Mouse (Mus musculus) heart, adult 2 months (tissue): ENCODE measurements around the gene Irf4. TPM values are rescaled to one million over a fixed set of nuclear protein-coding genes. Genes with fewer than 3 reads are reported as not detected.

Experiments
- DNase-seq, 2 experiments: peaks; one replicate each; pipeline ENCODE4 v3.0.0; 2021
- H3K27ac ChIP-seq: fragments of 200-600 bp; 2 replicates; pipeline ENCODE4 v1.8.1; 2022
- H3K27me3 ChIP-seq: fragments of 200-500 bp; 2 replicates; pipeline ENCODE4 v1.6.1; 2012; ENCODE audit warnings: mild to moderate bottlenecking, low read length, inconsistent platforms, mixed read lengths; ENCODE audit not compliant: control insufficient read depth, insufficient read depth
- H3K36me3 ChIP-seq: fragments of 200-500 bp; 2 replicates; pipeline ENCODE4 v1.6.1; 2012; ENCODE audit warnings: low read length, inconsistent platforms; ENCODE audit not compliant: control insufficient read depth, insufficient read depth
- H3K4me1 ChIP-seq: fragments of 200-500 bp; 2 replicates; pipeline ENCODE4 v1.6.1; 2011; ENCODE audit warnings: low read length; ENCODE audit not compliant: control insufficient read depth, insufficient read depth
- H3K4me3 ChIP-seq: fragments of 200-600 bp; 2 replicates; pipeline ENCODE4 v1.8.1; 2022
- H3K79me2 ChIP-seq: fragments of 200-500 bp; replicated peaks from 2 replicates; pipeline ENCODE4 v1.6.1; 2012; ENCODE audit warnings: mild to moderate bottlenecking, inconsistent platforms, low read length, moderate library complexity, mixed read lengths; ENCODE audit not compliant: control insufficient read depth, insufficient read depth
- H3K9ac ChIP-seq: fragments of 200-500 bp; 2 replicates; pipeline ENCODE4 v1.6.1; 2012; ENCODE audit warnings: low read depth, mild to moderate bottlenecking, control low read depth, inconsistent platforms, low read length, mixed read lengths
- CTCF ChIP-seq: fragments of 200-600 bp; IDR thresholded peaks from 2 replicates; pipeline ENCODE4 v1.8.1; 2022; ENCODE audit warnings: antibody characterized with exemption, mild to moderate bottlenecking, moderate library complexity
- EP300 ChIP-seq: fragments of 200-500 bp; IDR thresholded peaks from 2 replicates; pipeline ENCODE4 v1.6.1; 2011; ENCODE audit warnings: low read depth, low read length, control low read depth; ENCODE audit not compliant: insufficient read depth
- POLR2A ChIP-seq: fragments of 200-500 bp; IDR thresholded peaks from 2 replicates; pipeline ENCODE4 v1.6.1; 2011; ENCODE audit warnings: mild to moderate bottlenecking, low read depth, low read length, control low read depth; ENCODE audit not compliant: insufficient read depth
- WGBS: fragments of 180-500 bp; shearing (Covaris S2); methylation state at CpG from one replicate; pipeline ENCODE4 v1.1.7; 2018; 5-methylcytosine and 5-hydroxymethylcytosine counted together
- intact Hi-C: fragments of 180-260 bp; cut with DNase I; formaldehyde crosslinking; loops from one replicate; pipeline ENCODE4 v1.15.1; 2025
- polyA plus RNA-seq: library from polyadenylated mRNA; depleted of rRNA; stranded (reverse); fragments of >200 nt; gene quantifications from 2 replicates; pipeline ENCODE4 v1.2.3, GENCODE M21; 2012
- total RNA-seq, 2 experiments: library from RNA; stranded (reverse); gene quantifications; 2 replicates each; pipeline ENCODE4 v1.2.3; 2021

Gene Irf4
- total and polyA plus RNA-seq, 3 experiments: 0.92 to 2.1 (median 1.3) TPM

DNA sequence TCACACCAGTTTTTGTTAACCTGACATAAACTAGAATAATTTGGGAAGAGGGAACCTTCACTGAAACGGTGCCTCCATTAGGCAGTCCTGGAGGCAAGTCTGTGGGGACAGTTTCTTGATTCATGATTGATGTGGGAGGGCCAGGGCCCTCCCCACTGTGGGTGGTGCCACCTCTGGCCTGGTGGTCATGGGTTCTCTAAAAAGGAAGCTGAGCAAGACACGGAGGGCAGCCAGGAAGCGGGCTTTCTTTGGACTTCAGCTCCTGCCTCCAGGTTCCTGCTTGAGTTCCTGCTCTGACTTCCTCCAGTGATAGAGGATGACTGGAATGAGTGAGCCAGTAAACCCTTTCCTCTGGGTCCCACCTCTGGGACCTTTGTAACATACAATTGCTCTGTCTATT lies 39.4 kb downstream of the Irf4 start:
- Histone ChIP-seq H3K4me1 (peaks cover 14% of the 10 kb centered on the region), H3K4me3 (no peak overlapping the region), H3K27ac (no peak overlapping the region), H3K27me3 (no peaks in the 10 kb centered on the region), H3K9ac (no peak overlapping the region), H3K79me2 (no peaks in the 10 kb centered on the region), H3K36me3 (no peaks in the 10 kb centered on the region)
- DNase-seq: no peak
- 56% methylated on average over 3 of the region's 3 CpGs for WGBS
- intact Hi-C loops: no loop called here
- no peak for TF ChIP-seq CTCF
- no peak for TF ChIP-seq EP300
- TF ChIP-seq POLR2A: no peak

DNA sequence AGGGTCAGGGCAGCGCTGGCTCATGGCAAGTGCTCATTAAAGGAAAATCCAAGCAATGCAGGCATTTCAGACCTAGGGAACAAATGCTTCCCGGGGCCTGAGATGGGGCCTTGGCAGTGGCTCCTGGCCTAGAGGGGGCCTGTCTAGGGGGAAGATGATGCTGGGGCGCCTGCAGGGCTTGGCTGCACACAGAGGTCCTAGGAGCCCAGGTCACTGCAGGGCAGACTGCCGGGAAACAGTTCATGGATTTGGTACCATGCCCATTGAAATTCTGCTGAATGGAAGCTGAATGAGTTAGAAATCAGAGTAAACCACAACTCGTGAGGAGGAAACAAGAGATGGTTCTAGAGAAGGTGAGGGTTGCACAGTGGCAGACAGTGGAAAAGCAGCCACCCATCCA lies 41.0 kb downstream of the Irf4 start:
- intact Hi-C loops: no loop called here
- Histone ChIP-seq H3K4me1 (peaks cover 7% of the 10 kb centered on the region), H3K4me3 (no peak overlapping the region), H3K9ac (no peak overlapping the region), H3K27me3 (no peaks in the 10 kb centered on the region), H3K79me2 (no peaks in the 10 kb centered on the region), H3K36me3 (no peaks in the 10 kb centered on the region), H3K27ac (no peak overlapping the region)
- DNase-seq: no peak
- TF ChIP-seq EP300: no peak
- no peak for TF ChIP-seq POLR2A
- no peak for TF ChIP-seq CTCF
- 80% methylated on average over 5 of the region's 5 CpGs for WGBS

DNA sequence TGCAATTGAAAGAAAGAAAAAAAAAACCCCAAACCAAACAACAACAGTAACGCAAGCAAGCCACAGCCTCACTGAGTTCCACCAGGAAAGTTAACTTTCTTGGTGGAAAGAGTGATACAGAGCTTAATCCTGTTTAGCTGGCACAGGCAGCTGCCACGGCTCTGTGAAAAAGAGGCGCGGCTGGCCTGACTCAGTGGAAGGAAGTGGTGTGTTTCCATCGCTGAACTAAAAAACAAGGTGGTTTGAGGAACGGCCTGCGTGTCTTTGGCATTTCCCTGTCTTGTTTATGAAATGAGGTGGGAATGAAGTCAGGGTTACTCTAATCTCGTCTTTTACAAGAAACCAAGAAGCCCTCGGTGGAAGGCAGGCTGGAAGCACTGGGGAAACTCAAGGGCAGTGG lies 43.3 kb downstream of the Irf4 start:
- no peaks in the 10 kb centered on the region for H3K36me3 ChIP-seq
- 37% methylated on average over 9 of the region's 9 CpGs for WGBS
- H3K9ac ChIP-seq: no peak overlapping the region
- intact Hi-C loops: no loop called here
- H3K27ac ChIP-seq: no peak overlapping the region
- peaks cover 1% of the 10 kb centered on the region; the same call in 1 of the 2 replicates for H3K4me1 ChIP-seq
- H3K27me3 ChIP-seq: no peaks in the 10 kb centered on the region
- DNase-seq: peak in 1 of 2 experiments; percentile 24
- no peak for TF ChIP-seq EP300
- no peak for TF ChIP-seq CTCF
- TF ChIP-seq POLR2A: no peak
- H3K4me3 ChIP-seq: no peak overlapping the region
- no peaks in the 10 kb centered on the region for H3K79me2 ChIP-seq

DNA sequence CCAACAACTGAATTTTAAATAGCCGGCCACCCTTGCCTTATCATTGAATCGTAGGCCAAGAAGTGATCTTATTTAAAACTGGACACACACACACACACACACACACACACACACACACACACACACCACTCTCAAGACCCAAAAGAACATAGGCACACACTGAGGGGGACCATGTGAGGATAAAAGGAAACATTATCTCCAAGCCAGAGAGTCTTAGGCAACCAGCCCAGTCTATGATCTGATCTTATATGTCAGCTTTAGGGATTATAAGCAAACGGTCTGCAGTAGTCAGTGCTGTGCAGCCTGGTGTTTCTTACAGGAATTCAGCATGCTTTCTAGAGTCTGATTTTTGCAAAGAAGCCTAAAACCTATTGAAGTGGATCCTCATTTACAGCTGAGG lies 43.7 kb downstream of the Irf4 start:
- no peak overlapping the region for H3K9ac ChIP-seq
- no peak for DNase-seq
- H3K27ac ChIP-seq: no peak overlapping the region
- no peak overlapping the region for H3K4me3 ChIP-seq
- H3K27me3 ChIP-seq: no peaks in the 10 kb centered on the region
- WGBS: 32% methylated on average over 3 of the region's 3 CpGs
- TF ChIP-seq POLR2A (no peak), EP300 (no peak), CTCF (no peak)
- H3K36me3 ChIP-seq: no peaks in the 10 kb centered on the region
- no peaks in the 10 kb centered on the region for H3K79me2 ChIP-seq
- H3K4me1 ChIP-seq: no peaks in the 10 kb centered on the region
- intact Hi-C loops: no loop called here

DNA sequence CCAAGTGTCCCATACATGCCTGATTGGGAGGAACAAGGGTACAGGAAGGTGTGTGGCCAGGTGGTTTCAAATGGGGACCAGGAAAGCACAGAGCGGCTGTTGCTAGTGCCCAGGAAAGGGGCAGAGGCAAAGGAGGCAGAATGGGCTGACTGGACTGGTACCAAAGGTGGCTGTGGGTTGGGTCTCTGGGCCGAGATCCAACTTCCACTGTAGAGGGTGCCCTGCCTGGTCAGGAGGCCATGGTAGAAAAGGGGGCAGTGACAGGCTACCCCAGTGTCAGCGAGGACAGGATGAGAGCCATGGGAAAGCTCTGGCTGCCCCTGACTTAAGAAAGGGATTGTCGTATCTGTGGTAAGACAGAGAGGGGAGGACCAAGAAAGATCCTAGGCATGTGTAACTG lies 44.2 kb downstream of the Irf4 start:
- H3K79me2 ChIP-seq: no peaks in the 10 kb centered on the region
- H3K9ac ChIP-seq: no peak overlapping the region
- no peak overlapping the region for H3K27ac ChIP-seq
- DNase-seq: no peak
- whole genome bisulfite sequencing: 86% methylated on average over 4 of the region's 4 CpGs
- no peaks in the 10 kb centered on the region for H3K4me1 ChIP-seq
- no peaks in the 10 kb centered on the region for H3K36me3 ChIP-seq
- intact Hi-C loops: no loop called here
- TF ChIP-seq EP300: no peak
- TF ChIP-seq CTCF: no peak
- no peak for TF ChIP-seq POLR2A
- no peaks in the 10 kb centered on the region for H3K27me3 ChIP-seq
- H3K4me3 ChIP-seq: no peak overlapping the region

DNA sequence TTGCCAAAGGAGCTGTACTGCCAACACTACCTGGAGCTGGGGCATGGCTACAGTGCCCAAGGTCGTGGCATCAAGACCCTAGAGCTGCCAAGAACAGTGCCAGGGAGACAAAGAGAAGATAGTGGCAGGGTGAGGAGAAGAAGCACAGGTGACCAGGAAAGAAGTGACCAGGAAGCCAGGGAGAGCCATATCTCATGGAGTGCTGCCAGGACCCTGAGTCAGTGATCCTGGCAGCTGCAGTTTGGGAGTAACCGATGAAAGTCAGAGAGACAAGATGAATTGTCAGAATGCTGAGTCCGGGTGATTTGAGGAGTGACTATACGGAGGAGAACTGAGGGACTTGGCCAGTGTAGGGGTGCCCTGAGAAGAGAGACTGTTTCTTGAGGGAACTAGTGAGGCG lies 44.6 kb downstream of the Irf4 start:
- Histone ChIP-seq H3K4me3 (no peak overlapping the region), H3K36me3 (no peaks in the 10 kb centered on the region), H3K79me2 (no peaks in the 10 kb centered on the region), H3K9ac (no peak overlapping the region), H3K4me1 (no peaks in the 10 kb centered on the region), H3K27ac (no peak overlapping the region), H3K27me3 (no peaks in the 10 kb centered on the region)
- WGBS: 44% methylated on average over 5 of the region's 5 CpGs
- TF ChIP-seq EP300 (no peak), CTCF (no peak), POLR2A (no peak)
- no peak for DNase-seq
- intact Hi-C loops: no loop called here
